Mouse (Mus musculus) urinary bladder, postnatal 14 days (tissue): ENCODE measurements around the gene Sptbn1.

Experiments used
- DNase-seq: peaks from one replicate; pipeline ENCODE4 v3.0.0; 2021; ENCODE audit warnings: low spot score

The Sptbn1 gene

DNA sequence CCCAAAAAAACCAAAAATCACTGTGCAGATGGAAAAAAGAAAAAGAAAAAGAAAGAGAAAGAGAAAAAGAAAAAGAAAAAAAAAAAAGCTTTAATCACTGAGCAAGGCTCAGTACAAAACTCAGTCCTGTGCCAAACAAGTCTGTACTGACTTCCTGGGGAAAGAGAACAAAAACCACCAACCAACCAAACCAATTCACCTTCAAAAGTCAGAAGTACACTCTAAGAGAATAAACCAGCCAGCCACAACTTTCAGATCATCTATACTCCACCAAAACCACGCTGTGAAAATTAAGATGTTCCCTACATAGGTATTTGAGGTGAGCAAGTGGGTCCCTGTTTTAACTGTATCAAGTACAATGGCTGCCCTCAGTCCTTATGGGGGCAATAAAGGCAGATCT lies 141.1 kb downstream of the Sptbn1 start:
- DNase-seq: no peak

DNA sequence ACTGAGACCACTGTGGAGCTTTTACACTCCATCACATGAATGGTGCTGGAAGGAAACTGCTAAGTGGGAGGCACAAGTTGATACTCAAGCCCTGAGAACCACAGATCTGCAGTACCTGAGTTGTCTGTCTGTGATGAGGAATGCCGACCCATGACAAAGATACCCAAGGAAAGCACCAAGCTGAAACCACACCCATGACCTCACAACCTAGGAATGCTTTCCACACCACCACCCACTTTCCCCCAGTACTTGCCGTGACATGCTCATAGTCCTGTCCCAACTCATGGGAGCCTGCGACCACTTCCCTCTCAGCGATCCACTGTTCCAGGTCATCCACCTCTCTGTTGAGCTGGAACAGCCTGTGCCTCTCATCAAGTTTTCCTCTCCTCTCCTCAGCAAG lies 149.9 kb downstream of the Sptbn1 start:
- DNase-seq: no peak

DNA sequence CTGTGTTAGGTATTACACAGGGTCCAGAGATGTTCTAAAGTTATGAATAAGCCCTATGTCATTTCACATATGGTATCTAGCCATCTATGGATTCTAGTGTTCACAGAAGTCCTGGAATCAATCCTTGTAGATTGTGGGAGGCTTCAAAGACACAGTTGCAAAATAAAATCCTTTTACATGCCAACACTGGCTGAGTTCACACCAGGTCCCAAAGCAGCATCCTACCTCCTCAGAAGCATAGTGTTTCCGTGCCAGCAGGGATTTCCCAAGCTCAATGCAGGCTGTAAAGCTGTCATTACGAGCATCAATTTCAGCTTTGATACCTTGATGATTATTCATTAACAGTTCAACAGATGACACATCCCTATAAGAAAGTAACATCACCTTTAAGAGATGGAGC lies 154.3 kb downstream of the Sptbn1 start:
- no peak for DNase-seq

GRCm38 (mm10) chr11:30110634-30111033 lies 157.3 kb downstream of the Sptbn1 start:
- no peak for DNase-seq

GRCm38 (mm10) chr11:30104177-30104576 lies 163.8 kb downstream of the Sptbn1 start:
- no peak for DNase-seq

DNA sequence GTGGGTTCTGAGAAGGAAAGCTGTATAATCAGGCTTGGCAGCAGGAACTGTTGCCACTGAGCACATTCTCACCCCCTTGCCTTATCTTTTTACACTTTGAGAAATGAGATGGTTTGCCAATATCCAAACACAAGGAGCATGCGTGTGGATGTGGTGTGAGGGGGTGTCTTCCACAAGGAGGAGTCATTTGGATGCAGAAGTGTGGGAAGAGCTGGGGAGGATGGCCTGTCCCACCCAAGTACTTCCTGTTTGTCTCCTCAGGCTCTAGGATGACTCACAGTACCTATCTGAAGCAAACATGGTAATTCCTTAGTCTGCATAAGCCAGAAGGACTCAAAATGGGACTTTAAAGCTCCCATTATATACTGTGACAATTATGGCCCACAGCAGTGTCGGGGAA lies 165.4 kb downstream of the Sptbn1 start:
- DNase-seq: no peak

GRCm38 (mm10) chr11:30101796-30102195 lies 166.2 kb downstream of the Sptbn1 start:
- DNase-seq: no peak

DNA sequence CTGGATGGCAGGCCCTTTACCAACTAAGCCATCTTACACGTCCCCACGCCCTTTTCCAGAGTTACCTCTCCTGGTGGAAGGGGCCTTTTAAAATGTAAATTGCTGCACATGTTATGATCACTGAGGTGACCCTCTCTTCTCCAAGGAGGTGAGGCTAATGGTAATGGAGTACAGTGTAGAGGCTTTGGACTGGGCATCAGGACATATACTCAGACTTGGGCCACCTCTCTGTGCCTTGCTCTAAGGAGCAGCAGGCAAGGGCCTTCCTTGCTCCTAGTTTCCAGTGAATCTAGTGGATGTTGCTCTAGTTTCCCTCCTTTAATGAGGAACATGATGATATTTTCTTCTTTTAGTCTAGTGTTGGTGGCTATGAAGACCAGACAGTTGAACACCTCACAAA lies 166.8 kb downstream of the Sptbn1 start:
- no peak for DNase-seq

- DNase-seq: no peak
Measured at GRCm38 (mm10) chr11:30099916-30100315, 168.1 kb downstream of the Sptbn1 start.

DNA sequence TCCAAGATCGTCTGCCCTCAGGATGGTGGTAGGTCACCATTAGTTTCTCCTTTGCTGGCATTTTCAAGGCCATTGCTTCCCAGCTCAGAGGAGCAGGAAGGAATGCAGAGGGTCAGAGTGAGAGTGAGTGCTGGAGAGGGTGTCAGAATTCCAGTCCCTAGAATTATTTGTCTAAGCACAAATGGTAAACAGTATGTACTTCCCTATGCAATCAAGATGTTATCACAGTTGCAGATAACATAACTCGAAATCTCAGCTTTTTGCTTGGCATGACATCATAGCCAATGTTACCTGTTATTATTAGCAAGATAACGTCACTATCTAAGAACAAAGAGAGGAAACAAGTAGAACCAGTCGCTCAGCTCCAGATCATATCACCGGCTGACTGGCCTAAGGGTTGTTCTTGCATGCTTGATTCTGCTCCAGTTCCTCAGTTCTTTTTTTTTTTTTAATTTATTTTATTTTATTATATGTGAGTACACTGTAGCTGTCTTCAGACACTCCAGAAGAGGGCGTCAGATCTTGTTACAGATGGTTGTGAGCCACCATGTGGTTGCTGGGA lies 172.7 kb downstream of the Sptbn1 start:
- peak; percentile 62 for DNase-seq

DNA sequence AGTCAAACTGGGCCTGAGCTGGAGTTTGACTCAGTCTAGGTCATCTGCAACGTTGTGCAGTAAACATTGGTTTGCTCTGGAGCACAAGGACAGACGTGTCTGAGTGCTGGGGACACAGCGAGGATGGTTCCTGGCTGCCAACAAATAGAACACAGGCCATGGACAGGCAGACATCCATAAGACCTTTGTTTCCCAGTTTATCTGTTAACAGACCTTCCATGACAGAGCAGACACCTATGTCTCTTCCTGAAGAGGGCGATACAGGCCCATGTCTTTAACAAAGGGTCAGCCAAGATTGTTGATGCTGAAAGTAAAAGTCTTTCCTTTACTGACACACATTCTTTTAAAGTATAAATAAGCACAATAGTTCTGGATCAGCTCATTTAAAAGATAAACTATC lies 176.1 kb downstream of the Sptbn1 start:
- no peak for DNase-seq

GRCm38 (mm10) chr11:30085114-30085513 lies 182.9 kb downstream of the Sptbn1 start:
- DNase-seq: no peak

DNA sequence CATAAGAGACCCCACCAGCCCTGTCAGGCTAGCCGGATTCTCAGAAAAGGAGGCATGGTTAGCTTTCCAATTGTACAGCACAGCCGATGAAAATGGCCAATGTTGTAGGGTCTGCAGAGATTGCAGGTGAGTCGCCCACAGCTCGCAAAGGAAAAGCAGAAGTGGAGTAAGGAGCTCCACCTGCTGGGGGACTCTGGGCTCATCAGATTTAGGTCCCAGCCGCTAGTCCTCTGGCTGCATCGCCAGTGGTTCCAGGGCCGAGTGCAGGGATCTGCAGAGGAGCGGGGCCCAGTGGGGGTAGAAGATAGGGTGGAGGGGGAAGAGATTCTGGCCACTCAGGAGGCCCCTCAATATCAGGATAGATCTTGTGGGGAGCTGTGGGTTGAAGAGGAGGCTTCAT lies 210.7 kb downstream of the Sptbn1 start:
- no peak for DNase-seq
